Mouse (Mus musculus) lung, postnatal 0 days (tissue): ENCODE data around the gene Arhgef38. TPM values are rescaled to one million over a fixed set of nuclear protein-coding genes. Genes with fewer than 3 reads are reported as not detected.

ENCODE experiments used
- ATAC-seq: fragments of 200-750 bp; cut with Nextera tagmentation; 2 replicates; pipeline ENCODE4 v1.8.0; 2017; ENCODE audit warnings: moderate library complexity
- DNase-seq: peaks from one replicate; pipeline ENCODE4 v3.0.0-alpha.2; 2016; ENCODE audit warnings: low spot score
- H3K27ac ChIP-seq: fragments of 300-500 bp; sonication (generic); 2 replicates; pipeline ENCODE4 v1.5.1; 2014; ENCODE audit warnings: antibody characterized with exemption, mild to moderate bottlenecking, low read length, mixed read lengths
- H3K27me3 ChIP-seq: fragments of 300-500 bp; sonication (generic); replicated peaks from 2 replicates; pipeline ENCODE4 v1.6.1; 2014; ENCODE audit warnings: low read length, mixed read lengths; ENCODE audit not compliant: insufficient read depth
- H3K36me3 ChIP-seq: fragments of 300-500 bp; sonication (generic); 2 replicates; pipeline ENCODE4 v1.6.1; 2014; ENCODE audit warnings: low read length, mixed read lengths; ENCODE audit not compliant: insufficient read depth
- H3K4me1 ChIP-seq: fragments of 300-500 bp; sonication (generic); 2 replicates; pipeline ENCODE4 v1.6.1; 2014; ENCODE audit warnings: antibody characterized with exemption, low read depth, low read length, mixed read lengths; ENCODE audit not compliant: insufficient read depth
- H3K4me2 ChIP-seq: fragments of 300-500 bp; sonication (generic); replicated peaks from 2 replicates; pipeline ENCODE4 v1.6.1; 2014; ENCODE audit warnings: low read depth, mild to moderate bottlenecking, low read length, moderate library complexity, mixed read lengths
- H3K4me3 ChIP-seq: fragments of 300-500 bp; sonication (generic); 2 replicates; pipeline ENCODE4 v1.5.1; 2014; ENCODE audit warnings: low read depth, low read length
- H3K9ac ChIP-seq: fragments of 300-500 bp; sonication (generic); replicated peaks from 2 replicates; pipeline ENCODE4 v1.6.1; 2014; ENCODE audit warnings: low read depth, mild to moderate bottlenecking
- H3K9me3 ChIP-seq: fragments of 300-500 bp; sonication (generic); 2 replicates; pipeline ENCODE4 v1.6.1; 2016; ENCODE audit warnings: low read length, mixed read lengths
- CTCF ChIP-seq: IDR thresholded peaks from 2 replicates; pipeline ENCODE4 v1.5.1; 2016; ENCODE audit warnings: antibody characterized with exemption, mild to moderate bottlenecking
- EP300 ChIP-seq: IDR thresholded peaks from 2 replicates; pipeline ENCODE4 v1.6.1; 2016; ENCODE audit warnings: antibody characterized with exemption, mild to moderate bottlenecking, control low read depth
- WGBS: fragments of 180-500 bp; shearing (Covaris S2); extraction: QIAGEN DNeasy Blood & Tissue Kit; methylation state at CpG from one replicate; pipeline ENCODE4 v1.1.7; 2014; 5-methylcytosine and 5-hydroxymethylcytosine counted together
- polyA plus RNA-seq: library from polyadenylated mRNA; unstranded; fragments of >200 nt; fragmentation: Nextera tagmentation; extraction: Ambion mirVana; gene quantifications from 2 replicates; pipeline ENCODE4 v1.2.1, GENCODE M21; 2015

The Arhgef38 gene
- polyA plus RNA-seq: 3.6 and 5.2 TPM in 2 replicates

DNA sequence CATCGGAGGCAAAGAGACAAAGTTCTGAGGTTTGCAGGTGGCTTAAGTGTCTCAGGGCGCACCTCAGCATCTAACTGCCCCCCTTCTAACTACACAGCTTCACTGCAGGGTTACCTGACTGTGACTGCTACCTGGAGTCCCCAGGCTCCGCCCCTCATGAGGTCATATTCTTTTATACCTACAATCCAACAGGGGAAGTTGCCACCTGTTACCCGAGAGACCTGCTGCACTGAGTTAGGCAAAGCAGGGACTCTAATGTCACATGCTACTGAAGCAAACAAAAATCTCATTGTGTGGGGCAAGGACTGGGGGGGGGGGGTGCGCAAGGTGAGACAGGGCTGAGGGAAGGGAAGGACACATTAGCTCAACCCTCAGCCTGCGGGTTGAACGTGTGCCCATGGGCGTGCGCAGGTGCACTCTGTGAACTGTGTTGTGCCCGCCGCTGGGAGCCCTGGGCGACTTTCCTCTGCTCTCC lies at the start of gene Arhgef38:
Gene Arhgef38 (minus strand): TSS at position 129 of the 475 bp plus-strand sequence.
- peak within 1 kb of the TSS; percentile 43 for H3K4me2 ChIP-seq
- no peak for TF ChIP-seq EP300
- no peak for TF ChIP-seq CTCF
- H3K4me3 ChIP-seq: peak within 1 kb of the TSS; percentile 34
- no peaks in the 10 kb centered on the region for H3K4me1 ChIP-seq
- H3K9ac ChIP-seq: 0 out of 2 replicates have a peak within 1 kb of the TSS, but pooled peaks have one; percentile 1
- DNase-seq (peak; percentile 88), ATAC-seq (peak; percentile 94)
- H3K27me3 ChIP-seq: no peaks in the 10 kb centered on the region
- H3K27ac ChIP-seq: peak within 1 kb of the TSS; percentile 64
- 46% methylated on average over 9 of the region's 12 CpGs for WGBS
- H3K9me3 ChIP-seq: no peaks in the 10 kb centered on the region
- no peaks in the 10 kb centered on the region for H3K36me3 ChIP-seq

DNA sequence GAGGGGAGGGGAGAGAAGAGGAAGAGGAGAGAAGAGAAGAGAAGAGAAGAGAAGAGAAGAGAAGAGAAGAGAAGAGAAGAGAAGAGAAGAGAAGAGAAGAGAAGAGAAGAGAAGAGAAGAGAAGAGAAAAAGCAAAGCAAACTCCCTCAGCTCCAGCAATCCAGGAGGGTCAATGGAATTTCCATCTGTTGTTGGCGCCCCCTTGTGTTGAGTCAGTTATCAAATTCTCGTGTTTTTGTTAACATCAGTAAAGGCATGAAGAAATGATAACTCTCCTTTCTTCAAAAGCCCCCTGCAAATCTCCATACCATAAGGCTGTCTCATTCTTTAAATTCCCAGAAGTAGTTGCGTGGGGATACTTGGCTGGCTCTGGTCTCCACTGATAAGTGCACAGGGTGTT lies 37.1 kb upstream of the Arhgef38 start:
- Histone ChIP-seq H3K27ac (no peak overlapping the region), H3K36me3 (no peaks in the 10 kb centered on the region), H3K4me2 (no peak overlapping the region), H3K9me3 (no peaks in the 10 kb centered on the region), H3K4me1 (no peaks in the 10 kb centered on the region), H3K27me3 (no peaks in the 10 kb centered on the region), H3K4me3 (no peak overlapping the region), H3K9ac (no peak overlapping the region)
- TF ChIP-seq EP300: no peak
- peak; percentile 78 for TF ChIP-seq CTCF
- ATAC-seq (no peak), DNase-seq (peak; percentile 79)
- whole genome bisulfite sequencing: 14% methylated on average over 3 of the region's 3 CpGs

DNA sequence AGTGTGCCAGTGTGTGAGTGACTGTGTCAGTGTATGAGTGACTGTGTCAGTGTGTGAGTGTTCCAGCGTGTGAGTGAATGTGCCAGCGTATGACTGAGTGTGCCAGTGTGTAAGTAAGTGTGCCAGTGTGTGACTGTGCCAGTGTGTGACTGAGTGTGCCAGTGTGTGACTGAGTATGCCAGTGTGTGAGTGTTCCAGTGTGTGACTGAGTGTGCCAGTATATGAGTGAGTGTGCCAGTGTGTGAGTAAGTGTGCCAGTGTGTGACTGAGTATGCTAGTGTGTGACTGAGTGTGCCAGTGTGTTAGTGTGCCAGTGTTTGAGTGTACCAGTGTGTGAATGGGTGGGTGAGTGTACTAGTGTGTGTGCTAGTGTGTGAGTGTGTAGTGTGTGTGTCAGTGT lies 24.1 kb upstream of the Arhgef38 start:
- Histone ChIP-seq H3K4me3 (no peak overlapping the region), H3K27me3 (no peaks in the 10 kb centered on the region), H3K9me3 (no peaks in the 10 kb centered on the region), H3K27ac (no peak overlapping the region), H3K4me1 (no peaks in the 10 kb centered on the region), H3K9ac (no peak overlapping the region), H3K36me3 (no peaks in the 10 kb centered on the region), H3K4me2 (no peak overlapping the region)
- TF ChIP-seq EP300 (no peak), CTCF (no peak)
- DNase-seq (no peak), ATAC-seq (no peak)
- WGBS: 83% methylated on average over 2 of the region's 2 CpGs

- DNase-seq (no peak), ATAC-seq (no peak)
- H3K4me3 ChIP-seq: no peak overlapping the region
- no peaks in the 10 kb centered on the region for H3K9me3 ChIP-seq
- no peak overlapping the region for H3K9ac ChIP-seq
- H3K36me3 ChIP-seq: no peaks in the 10 kb centered on the region
- no peaks in the 10 kb centered on the region for H3K4me1 ChIP-seq
- no peak overlapping the region for H3K27ac ChIP-seq
- H3K4me2 ChIP-seq: no peak overlapping the region
- 59% methylated on average over 4 of the region's 4 CpGs for WGBS
- no peaks in the 10 kb centered on the region for H3K27me3 ChIP-seq
- no peak for TF ChIP-seq EP300
- no peak for TF ChIP-seq CTCF
Measured at GRCm38 (mm10) chr3:133255842-133256241, 21.1 kb upstream of the Arhgef38 start.

GRCm38 (mm10) chr3:133244027-133244426 lies 9.3 kb upstream of the Arhgef38 start:
- no peaks in the 10 kb centered on the region for H3K27me3 ChIP-seq
- no peak for DNase-seq
- 80% methylated on average over 9 of the region's 9 CpGs for WGBS
- no peaks in the 10 kb centered on the region for H3K36me3 ChIP-seq
- H3K9ac ChIP-seq: no peak overlapping the region
- no peak overlapping the region for H3K27ac ChIP-seq
- ATAC-seq: no peak
- no peaks in the 10 kb centered on the region for H3K9me3 ChIP-seq
- H3K4me2 ChIP-seq: no peak overlapping the region
- no peak overlapping the region for H3K4me3 ChIP-seq
- no peaks in the 10 kb centered on the region for H3K4me1 ChIP-seq
- TF ChIP-seq EP300: no peak
- TF ChIP-seq CTCF: no peak

GRCm38 (mm10) chr3:133241916-133242315 lies 7.2 kb upstream of the Arhgef38 start:
- Histone ChIP-seq H3K27ac (no peak overlapping the region), H3K9me3 (no peaks in the 10 kb centered on the region), H3K4me3 (no peak overlapping the region), H3K9ac (no peak overlapping the region), H3K4me2 (no peak overlapping the region), H3K27me3 (no peaks in the 10 kb centered on the region), H3K36me3 (no peaks in the 10 kb centered on the region), H3K4me1 (no peaks in the 10 kb centered on the region)
- 89% methylated on average over 1 of the region's 1 CpGs for WGBS
- DNase-seq: no peak
- no peak for ATAC-seq
- TF ChIP-seq EP300: no peak
- no peak for TF ChIP-seq CTCF
